8 mouse cellular contexts compared by ENCODE assay signal in genomic region chr1:55236890-55237642, GRCm38 (mm10). TPM values are rescaled to one million over a fixed set of nuclear protein-coding genes. Genes with fewer than 3 reads are reported as not detected.
DNase-seq lines count a peak whose midpoint lies in the region; ATAC-seq and TF ChIP-seq lines count a peak whose summit lies in the region.

Gene Mars2 (plus strand): TSS chr1:55237177.

- no peaks in the 10 kb centered on the region for H3K9me3 ChIP-seq in ES-E14 (ENCODE audit: control insufficient read depth, insufficient read depth, low read depth, low read length)
- H3K9me3 ChIP-seq in forebrain, embryonic 15.5 days: no peaks in the 10 kb centered on the region
- H3K9me3 ChIP-seq in lung, embryonic 15.5 days: no peaks in the 10 kb centered on the region

- peak within 1 kb of the TSS; percentile 92 for H3K4me2 ChIP-seq in forebrain, embryonic 15.5 days (replicated peaks)
- peak within 1 kb of the TSS; percentile 92 for H3K4me2 ChIP-seq in lung, embryonic 15.5 days

- WGBS in forebrain, embryonic 15.5 days: under 1% methylated on average over 82 of the region's 82 CpGs
- WGBS in lung, embryonic 15.5 days: 0% methylated on average over 82 of the region's 82 CpGs

- H3K9ac ChIP-seq in ES-E14 (ENCODE audit: insufficient read depth, low read depth, low read length, poor library complexity, severe bottlenecking): peak within 1 kb of the TSS; percentile 80
- peak within 1 kb of the TSS; percentile 71 for H3K9ac ChIP-seq in forebrain, embryonic 15.5 days (replicated peaks)
- peak within 1 kb of the TSS; percentile 68 for H3K9ac ChIP-seq in lung, embryonic 15.5 days

- in situ Hi-C loops in ES-E14 (cut with MboI; ENCODE audit: low sequenced_read_pairs in 2 of 2, unreplicated experiment in 2 of 2): no loop called here

- peak; percentile 100 for ATAC-seq in forebrain, embryonic 15.5 days (replicated peaks)
- peak; percentile 99 for ATAC-seq in lung, embryonic 15.5 days (ENCODE audit: borderline replicate concordance, extremely low read depth, low FRiP score, low TSS enrichment)

- DNase-seq in ES-E14 (ENCODE audit: low read depth, low spot score): peak; percentile 87
- peak; percentile 95 for DNase-seq in cerebellum, adult 11-12 months
- DNase-seq in heart, postnatal 25 days (ENCODE audit: low spot score): peak; percentile 90
- DNase-seq in layer of hippocampus, adult 8-10 months (ENCODE audit: low spot score in 2 of 2): peak; percentile 89 to 94
- peak; percentile 91 for DNase-seq in ovary, adult 18-20 months (ENCODE audit: low spot score)
- DNase-seq in thymus, postnatal 0 days (ENCODE audit: low spot score): peak; percentile 96

- H3K4me3 ChIP-seq in ES-E14 (ENCODE audit: insufficient read depth in 1 of 2, low read depth in 1 of 2, low read length in 2 of 2, poor library complexity in 1 of 2, severe bottlenecking in 1 of 2): peak within 1 kb of the TSS; percentile 83
- H3K4me3 ChIP-seq in forebrain, embryonic 15.5 days: peak within 1 kb of the TSS; percentile 87
- H3K4me3 ChIP-seq in lung, embryonic 15.5 days: peak within 1 kb of the TSS; percentile 89

- H3K4me1 ChIP-seq in ES-E14 (ENCODE audit: control insufficient read depth in 2 of 2, insufficient read depth in 2 of 2, low read length in 2 of 2, poor library complexity in 1 of 2): peaks cover 5 to 6% of the 10 kb centered on the region in 2 experiments
- peaks cover 42% of the 10 kb centered on the region for H3K4me1 ChIP-seq in forebrain, embryonic 15.5 days
- peaks cover 32% of the 10 kb centered on the region for H3K4me1 ChIP-seq in lung, embryonic 15.5 days

- H3K36me3 ChIP-seq in ES-E14 (ENCODE audit: control insufficient read depth, insufficient read depth, low read length, poor library complexity, severe bottlenecking): no peaks in the 10 kb centered on the region
- no peaks in the 10 kb centered on the region for H3K36me3 ChIP-seq in forebrain, embryonic 15.5 days
- H3K36me3 ChIP-seq in lung, embryonic 15.5 days: no peaks in the 10 kb centered on the region

- no peak within 1 kb of the TSS; the same call in 1 of the 2 replicates for H3K27ac ChIP-seq in ES-E14 (ENCODE audit: insufficient read depth, low read depth, low read length, poor library complexity, severe bottlenecking)
- peak within 1 kb of the TSS; percentile 90 for H3K27ac ChIP-seq in forebrain, embryonic 15.5 days (replicated peaks)
- H3K27ac ChIP-seq in lung, embryonic 15.5 days: peak within 1 kb of the TSS; percentile 63; the same call in 1 of the 2 replicates

- no peaks in the 10 kb centered on the region for H3K27me3 ChIP-seq in forebrain, embryonic 15.5 days
- no peaks in the 10 kb centered on the region for H3K27me3 ChIP-seq in lung, embryonic 15.5 days

- intact Hi-C loops in heart, postnatal 25 days (cut with DNase I): loop anchor here (5.0 kb wide), 2 partner anchors 150 to 635 kb away; partner anchors contain the start of genes Hspd1 and Hspe1

TF ChIP-seq in ES-E14, 5 proteins besides CTCF, POLR2A, EP300 and RAD21:
- no peak for TF ChIP-seq HCFC1 (IDR thresholded peaks at IDR 0.05; ENCODE audit: borderline replicate concordance, insufficient read depth, low read length)
- no peak for TF ChIP-seq ZNF384 (IDR thresholded peaks at IDR 0.05; ENCODE audit: low read depth, low read length)
- no peak for TF ChIP-seq CHD2 (IDR thresholded peaks at IDR 0.05; ENCODE audit: low read depth, low read length)
- TF ChIP-seq ZC3H11A (IDR thresholded peaks at IDR 0.05; ENCODE audit: borderline replicate concordance, low read depth, low read length): no peak
- no peak for TF ChIP-seq MAFK (IDR thresholded peaks at IDR 0.05; ENCODE audit: insufficient read depth, low read depth, low read length)

RNA-seq across cellular contexts. Expression of gene Mars2, which starts in this region (rescaled TPM):
- 9.9 and 10.3 TPM in 2 replicates for total RNA-seq in ES-E14 (2012; rRNA removed)
- 4.3 and 4.4 TPM in 2 replicates for polyA plus RNA-seq in forebrain, embryonic 15.5 days (2015; fragmentation: Nextera tagmentation; extraction: Ambion mirVana)
- 1 to 10 TPM; 5.3 to 5.4 TPM for total RNA-seq in heart, postnatal 25 days (2021)
- 1 to 10 TPM; 8.3 to 9.0 (median 8.6) TPM for total RNA-seq in layer of hippocampus, adult 8-10 months (2022)
- polyA plus RNA-seq in lung, embryonic 15.5 days (2015; fragmentation: Nextera tagmentation; extraction: Ambion mirVana): 2.5 TPM in 2 replicates
- polyA plus RNA-seq in thymus, postnatal 0 days (2015; fragmentation: Nextera tagmentation; extraction: Ambion mirVana): 3.5 and 3.8 TPM in 2 replicates
